Mouse (Mus musculus): ENCODE data around the gene 4930579G24Rik. TPM values are rescaled to one million over a fixed set of nuclear protein-coding genes. Genes with fewer than 3 reads are reported as not detected.

Gene 4930579G24Rik
- total RNA-seq, 2 experiments from 2014 or later = 1.7 to 2.0 TPM

Other genes starting within 250 kb of the 4930579G24Rik start
- gene Fnip2, start 61.3 kb upstream of the 4930579G24Rik start, total RNA-seq (2021) = 10 to 100 TPM in 1 of 2 experiments, 1 to 10 TPM in 1; 8.4 to 12.7 TPM
- 10 to 100 TPM; 61.4 to 63.0 TPM for gene Ppid, start 37.7 kb upstream of the 4930579G24Rik start, total RNA-seq (2021)
- gene Etfdh, start 421 bp downstream of the 4930579G24Rik start, total RNA-seq (2021) = 100 to 1,000 TPM; 221 to 262 TPM
- gene Rxfp1, start 108.8 kb downstream of the 4930579G24Rik start, total RNA-seq (2021) = not detected
- gene Tmem144, start 223.7 kb downstream of the 4930579G24Rik start, total RNA-seq (2021) = 10 to 100 TPM in 1 of 2 experiments, 1 to 10 TPM in 1; 3.3 to 10.1 TPM